Mouse (Mus musculus) heart, adult 2 months (tissue): Measurements from ENCODE around the gene Olfr1136.

Experiments used
- CTCF ChIP-seq: fragments of 200-600 bp; IDR thresholded peaks from 2 replicates; pipeline ENCODE4 v1.8.1; 2022; ENCODE audit warnings: antibody characterized with exemption, mild to moderate bottlenecking, moderate library complexity
- EP300 ChIP-seq: fragments of 200-500 bp; IDR thresholded peaks from 2 replicates; pipeline ENCODE4 v1.6.1; 2011; ENCODE audit warnings: low read depth, low read length, control low read depth; ENCODE audit not compliant: insufficient read depth

GRCm38 (mm10) chr2:87647274-87647673, 46.5 kb downstream of the Olfr1136 start, which contains the start of gene Olfr1133:
- TF ChIP-seq CTCF (no peak), EP300 (no peak)
